ENCODE assay signal across 9 mouse cellular contexts in genomic region chr9:110896595-110896994, GRCm38 (mm10). TPM values are rescaled to one million over a fixed set of nuclear protein-coding genes. Genes with fewer than 3 reads are reported as not detected.
A peak's percentile ranks its signal among the peaks of the same experiment; 100 is the strongest.
DNase-seq lines count a peak whose midpoint lies in the region; ATAC-seq and TF ChIP-seq lines count a peak whose summit lies in the region.
"Had no signal": no experiment of that assay in that cellular context is flagged by ENCODE, and none has a peak within 500 bp of the region (broad histone marks: within the 10 kb centered on the region; RNA-seq: fewer than 3 reads in every experiment).

No protein-coding gene starts in this region.

- WGBS in heart, embryonic 10.5 days = 12% methylated on average over 6 of the region's 6 CpGs
- WGBS in hindbrain, embryonic 14.5 days = 9% methylated on average over 6 of the region's 6 CpGs
- WGBS in midbrain, embryonic 13.5 days = 13% methylated on average over 6 of the region's 6 CpGs

- TF ChIP-seq CTCF in layer of hippocampus, adult 2 months (conservative IDR thresholded peaks at IDR 0.05) = no peak

- no peaks in the 10 kb centered on the region for H3K36me3 ChIP-seq in heart, embryonic 10.5 days
- H3K36me3 ChIP-seq in hindbrain, embryonic 14.5 days (replicated peaks; ENCODE audit: control insufficient read depth, insufficient read depth) = no peaks in the 10 kb centered on the region
- no peaks in the 10 kb centered on the region for H3K36me3 ChIP-seq in midbrain, embryonic 13.5 days

- no peaks in the 10 kb centered on the region for H3K9me3 ChIP-seq in heart, embryonic 10.5 days
- H3K9me3 ChIP-seq in hindbrain, embryonic 14.5 days (ENCODE audit: control insufficient read depth, low read length) = no peaks in the 10 kb centered on the region
- H3K9me3 ChIP-seq in midbrain, embryonic 13.5 days = no peaks in the 10 kb centered on the region

- peaks cover 50% of the 10 kb centered on the region for H3K27me3 ChIP-seq in heart, embryonic 10.5 days (ENCODE audit: insufficient read depth, poor library complexity, severe bottlenecking)
- H3K27me3 ChIP-seq in hindbrain, embryonic 14.5 days (ENCODE audit: control insufficient read depth, insufficient read depth, low read length) = no peaks in the 10 kb centered on the region
- peaks cover 8% of the 10 kb centered on the region; the same call in 1 of the 2 replicates for H3K27me3 ChIP-seq in midbrain, embryonic 13.5 days

- peak overlapping the region; percentile 52; the same call in 1 of the 2 replicates for H3K27ac ChIP-seq in heart, embryonic 10.5 days
- no peak overlapping the region for H3K27ac ChIP-seq in hindbrain, embryonic 14.5 days
- no peak overlapping the region for H3K27ac ChIP-seq in midbrain, embryonic 13.5 days
- H3K27ac ChIP-seq in layer of hippocampus, adult 2 months = no peak overlapping the region

- ATAC-seq in hindbrain, embryonic 14.5 days (ENCODE audit: low FRiP score) = peak; percentile 32; the same call in 1 of the 2 replicates
- peak; percentile 13; the same call in 1 of the 2 replicates for ATAC-seq in midbrain, embryonic 13.5 days

- intact Hi-C loops in heart, postnatal 36 days (cut with DNase I) = no loop called here

- H3K4me3 ChIP-seq in heart, embryonic 10.5 days = peak overlapping the region; percentile 36
- no peak overlapping the region for H3K4me3 ChIP-seq in hindbrain, embryonic 14.5 days (replicated peaks; ENCODE audit: low read length)
- H3K4me3 ChIP-seq in midbrain, embryonic 13.5 days (replicated peaks) = no peak overlapping the region
- H3K4me3 ChIP-seq in layer of hippocampus, adult 2 months = no peak overlapping the region

- no peak for DNase-seq in heart, embryonic 10.5 days (ENCODE audit: low spot score)
- no peak for DNase-seq in heart, postnatal 36 days
- peak; percentile 73 for DNase-seq in WW6 (ENCODE audit: low read depth, low spot score)
- DNase-seq in hindbrain, embryonic 14.5 days (ENCODE audit: low spot score) = no peak
- DNase-seq in layer of hippocampus, adult 2 months (ENCODE audit: low spot score in 2 of 2) = no peak
- no peak for DNase-seq in frontal cortex, adult 2 months (ENCODE audit: extremely low spot score in 1 of 2, low spot score in 1 of 2)
- no peak for DNase-seq in yolk sac, embryonic 10.5 days (ENCODE audit: low spot score)

- peaks cover 48% of the 10 kb centered on the region for H3K4me1 ChIP-seq in heart, embryonic 10.5 days
- H3K4me1 ChIP-seq in hindbrain, embryonic 14.5 days (replicated peaks; ENCODE audit: control insufficient read depth, insufficient read depth, low read length) = no peaks in the 10 kb centered on the region
- H3K4me1 ChIP-seq in midbrain, embryonic 13.5 days (replicated peaks) = peaks cover 4% of the 10 kb centered on the region; the same call in 1 of the 2 replicates

- no peak overlapping the region for H3K9ac ChIP-seq in hindbrain, embryonic 14.5 days
- H3K9ac ChIP-seq in midbrain, embryonic 13.5 days (replicated peaks) = 0 out of 2 replicates have a peak overlapping the region, but pooled peaks have one; percentile 16

- 0 out of 2 replicates have a peak overlapping the region, but pooled peaks have one; percentile 21 for H3K4me2 ChIP-seq in hindbrain, embryonic 14.5 days (replicated peaks)
- peak overlapping the region; percentile 23 for H3K4me2 ChIP-seq in midbrain, embryonic 13.5 days (replicated peaks)

RNA-seq across cellular contexts. Expression of gene Tmie, which starts 16.7 kb away (rescaled TPM):
- polyA plus RNA-seq in heart, embryonic 10.5 days (2016; fragmentation: Nextera tagmentation; extraction: Ambion mirVana) = 0.17 and 0.68 TPM in 2 replicates
- total RNA-seq in heart, postnatal 36 days (2021) = 1 to 10 TPM; 1.2 to 1.3 TPM
- polyA plus RNA-seq in hindbrain, embryonic 14.5 days (2014; fragmentation: Nextera tagmentation; extraction: Ambion mirVana) = 2.3 and 2.4 TPM in 2 replicates
- polyA plus RNA-seq in midbrain, embryonic 13.5 days (2015; fragmentation: Nextera tagmentation; extraction: Ambion mirVana) = 0.49 and 0.74 TPM in 2 replicates
- total RNA-seq in layer of hippocampus, adult 2 months (2021) = 1 to 10 TPM; 1.9 to 2.0 TPM
- 2.2 and 2.5 TPM in 2 replicates for polyA plus RNA-seq in frontal cortex, adult 2 months (2012; rRNA removed)

RNA-seq across cellular contexts. Expression of gene Als2cl, which starts 16.9 kb away (rescaled TPM):
- 0.91 and 1.6 TPM in 2 replicates for polyA plus RNA-seq in heart, embryonic 10.5 days (2016; fragmentation: Nextera tagmentation; extraction: Ambion mirVana)
- total RNA-seq in heart, postnatal 36 days (2021) = 10 to 100 TPM; 15.3 to 15.5 TPM
- 1.4 and 1.9 TPM in 2 replicates for polyA plus RNA-seq in hindbrain, embryonic 14.5 days (2014; fragmentation: Nextera tagmentation; extraction: Ambion mirVana)
- polyA plus RNA-seq in midbrain, embryonic 13.5 days (2015; fragmentation: Nextera tagmentation; extraction: Ambion mirVana) = 0.98 and 1.2 TPM in 2 replicates
- 10 to 100 TPM in 1 of 2 experiments, 1 to 10 TPM in 1; 9.1 to 14.6 TPM for total RNA-seq in layer of hippocampus, adult 2 months (2021)
- 7.9 and 8.3 TPM in 2 replicates for polyA plus RNA-seq in frontal cortex, adult 2 months (2012; rRNA removed)

RNA-seq across cellular contexts. Expression of gene Fam240a, which starts 20.1 kb away (rescaled TPM):
- not detected in 2 replicates for polyA plus RNA-seq in heart, embryonic 10.5 days (2016; fragmentation: Nextera tagmentation; extraction: Ambion mirVana)
- total RNA-seq in heart, postnatal 36 days (2021) = not detected
- not detected in 2 replicates for polyA plus RNA-seq in hindbrain, embryonic 14.5 days (2014; fragmentation: Nextera tagmentation; extraction: Ambion mirVana)
- polyA plus RNA-seq in midbrain, embryonic 13.5 days (2015; fragmentation: Nextera tagmentation; extraction: Ambion mirVana) = not detected in 2 replicates
- total RNA-seq in layer of hippocampus, adult 2 months (2021) = not detected
- polyA plus RNA-seq in frontal cortex, adult 2 months (2012; rRNA removed) = not detected in 2 replicates
- polyA plus RNA-seq: small intestine, adult 2 months had no signal

RNA-seq across cellular contexts. Expression of gene Prss50, which starts 38.8 kb away (rescaled TPM):
- polyA plus RNA-seq in heart, embryonic 10.5 days (2016; fragmentation: Nextera tagmentation; extraction: Ambion mirVana) = 0.43 and 0.45 TPM in 2 replicates
- total RNA-seq in heart, postnatal 36 days (2021) = not detected
- polyA plus RNA-seq in hindbrain, embryonic 14.5 days (2014; fragmentation: Nextera tagmentation; extraction: Ambion mirVana) = 0.31 TPM in 1 of 2 replicates, not detected in the other
- polyA plus RNA-seq in midbrain, embryonic 13.5 days (2015; fragmentation: Nextera tagmentation; extraction: Ambion mirVana) = 0.24 TPM in 1 of 2 replicates, not detected in the other
- under 1 TPM; 0.32 to 0.51 TPM for total RNA-seq in layer of hippocampus, adult 2 months (2021)
- 0.65 and 0.86 TPM in 2 replicates for polyA plus RNA-seq in frontal cortex, adult 2 months (2012; rRNA removed)
- polyA plus RNA-seq: small intestine, adult 2 months had no signal

RNA-seq across cellular contexts. Expression of gene Tdgf1, which starts 49.4 kb away (rescaled TPM):
- polyA plus RNA-seq in heart, embryonic 10.5 days (2016; fragmentation: Nextera tagmentation; extraction: Ambion mirVana) = 0.51 and 1.3 TPM in 2 replicates
- not detected for total RNA-seq in heart, postnatal 36 days (2021)
- polyA plus RNA-seq in hindbrain, embryonic 14.5 days (2014; fragmentation: Nextera tagmentation; extraction: Ambion mirVana) = 0.14 and 0.40 TPM in 2 replicates
- polyA plus RNA-seq in midbrain, embryonic 13.5 days (2015; fragmentation: Nextera tagmentation; extraction: Ambion mirVana) = not detected in 2 replicates
- under 1 TPM; 0.49 TPM for total RNA-seq in layer of hippocampus, adult 2 months (2021)
- polyA plus RNA-seq in frontal cortex, adult 2 months (2012; rRNA removed) = 0.94 and 1.3 TPM in 2 replicates
- polyA plus RNA-seq: small intestine, adult 2 months had no signal
